15 mouse cellular contexts compared by ENCODE assay signal in genomic region chr9:57425116-57425515, GRCm38 (mm10). TPM values are rescaled to one million over a fixed set of nuclear protein-coding genes. Genes with fewer than 3 reads are reported as not detected.
DNase-seq lines count a peak whose midpoint lies in the region; ATAC-seq and TF ChIP-seq lines count a peak whose summit lies in the region.
"Had no signal": no experiment of that assay in that cellular context is flagged by ENCODE, and none has a peak within 500 bp of the region (broad histone marks: within the 10 kb centered on the region; RNA-seq: fewer than 3 reads in every experiment).

No protein-coding gene starts in this region.

- H3K27ac ChIP-seq in heart, postnatal 0 days (ENCODE audit: low read depth) = peak overlapping the region; percentile 30
- H3K27ac ChIP-seq in kidney, postnatal 0 days = peak overlapping the region; percentile 50; the same call in 1 of the 2 replicates
- H3K27ac ChIP-seq: gastrocnemius, adult 2 months; liver, embryonic 15.5 days had no signal

- 0 out of 2 replicates have a peak, but pooled peaks have one; percentile 5 for ATAC-seq in heart, postnatal 0 days (ENCODE audit: insufficient read depth, low read depth)
- ATAC-seq in kidney, postnatal 0 days (replicated peaks; ENCODE audit: low FRiP score, low read depth) = no peak
- ATAC-seq: hindbrain, embryonic 16.5 days; midbrain, embryonic 16.5 days had no signal

- H3K9ac ChIP-seq in heart, postnatal 0 days (replicated peaks; ENCODE audit: low read depth, low read length) = no peak overlapping the region
- no peak overlapping the region for H3K9ac ChIP-seq in kidney, postnatal 0 days (ENCODE audit: low read depth, low read length)
- H3K9ac ChIP-seq: liver, embryonic 15.5 days had no signal

- no peak for TF ChIP-seq CTCF in heart, postnatal 0 days (IDR thresholded peaks at IDR 0.05; ENCODE audit: low read depth)
- TF ChIP-seq CTCF in kidney, postnatal 0 days (IDR thresholded peaks at IDR 0.05; ENCODE audit: low read depth) = no peak

- peaks cover 26% of the 10 kb centered on the region for H3K4me1 ChIP-seq in heart, postnatal 0 days (ENCODE audit: control insufficient read depth, insufficient read depth)
- H3K4me1 ChIP-seq in kidney, postnatal 0 days (replicated peaks; ENCODE audit: insufficient read depth, low read length) = peaks cover 7% of the 10 kb centered on the region

- H3K36me3 ChIP-seq in heart, postnatal 0 days (replicated peaks; ENCODE audit: control insufficient read depth, insufficient read depth, low read length) = no peaks in the 10 kb centered on the region
- H3K36me3 ChIP-seq in kidney, postnatal 0 days (ENCODE audit: insufficient read depth, low read length) = no peaks in the 10 kb centered on the region
- H3K36me3 ChIP-seq: liver, embryonic 15.5 days had no signal

- H3K27me3 ChIP-seq in heart, postnatal 0 days (ENCODE audit: control insufficient read depth, insufficient read depth, low read length) = no peaks in the 10 kb centered on the region
- no peaks in the 10 kb centered on the region for H3K27me3 ChIP-seq in kidney, postnatal 0 days (ENCODE audit: insufficient read depth, low read length)
- H3K27me3 ChIP-seq: liver, embryonic 15.5 days had no signal

- intact Hi-C loops in heart, postnatal 25 days (cut with DNase I) = no loop called here

- WGBS in heart, postnatal 0 days = 65% methylated on average over 3 of the region's 3 CpGs
- 61% methylated on average over 3 of the region's 3 CpGs for WGBS in kidney, postnatal 0 days

- H3K4me3 ChIP-seq in heart, postnatal 0 days (ENCODE audit: low read depth, low read length) = no peak overlapping the region
- no peak overlapping the region for H3K4me3 ChIP-seq in kidney, postnatal 0 days (replicated peaks; ENCODE audit: low read depth, low read length)
- H3K4me3 ChIP-seq: erythroblast, embryonic 14.5 days; gastrocnemius, adult 2 months; liver, embryonic 15.5 days had no signal

- no peak overlapping the region for H3K4me2 ChIP-seq in heart, postnatal 0 days (ENCODE audit: low read depth, low read length)
- no peak overlapping the region for H3K4me2 ChIP-seq in kidney, postnatal 0 days (ENCODE audit: low read length)
- H3K4me2 ChIP-seq: liver, embryonic 15.5 days had no signal

- DNase-seq in heart, postnatal 0 days (ENCODE audit: low spot score) = peak; percentile 55
- no peak for DNase-seq in heart, postnatal 25 days (ENCODE audit: low spot score)
- DNase-seq in 416B (ENCODE audit: low read depth) (peak; percentile 95), adipocyte (ENCODE audit: low spot score) (peak; percentile 62)
- peak; percentile 59 for DNase-seq in kidney, postnatal 0 days (ENCODE audit: low spot score)
- no peak for DNase-seq in yolk sac, embryonic 10.5 days (ENCODE audit: low spot score)
- no peak for DNase-seq in left cerebral cortex, adult 9 months (ENCODE audit: low spot score in 2 of 2)
- no peak for DNase-seq in layer of hippocampus, postnatal 14 days (ENCODE audit: low spot score in 2 of 2)
- DNase-seq: gastrocnemius, adult 2 months; right cerebral cortex, postnatal 4 days; thymus, adult 2 months had no signal

- no peak for TF ChIP-seq EP300 in heart, postnatal 0 days (IDR thresholded peaks at IDR 0.05; ENCODE audit: low read depth)

- no peaks in the 10 kb centered on the region for H3K9me3 ChIP-seq in heart, postnatal 0 days (replicated peaks; ENCODE audit: control insufficient read depth, low read length)
- no peaks in the 10 kb centered on the region for H3K9me3 ChIP-seq in kidney, postnatal 0 days (replicated peaks; ENCODE audit: low read length)
- H3K9me3 ChIP-seq: liver, embryonic 15.5 days had no signal

RNA-seq across cellular contexts. Expression of gene Ppcdc, which starts 14.8 kb away (rescaled TPM):
- total RNA-seq in heart, postnatal 0 days (2014; rRNA removed; ENCODE audit: low replicate concordance) = 14.0 and 14.1 TPM in 2 replicates
- polyA plus RNA-seq in heart, postnatal 0 days (2015; fragmentation: Nextera tagmentation; extraction: Ambion mirVana) = 14.1 and 14.3 TPM in 2 replicates
- 1 to 10 TPM; 7.8 to 8.7 TPM for total RNA-seq in heart, postnatal 25 days (2021)
- 29.6 and 34.8 TPM in 2 replicates for polyA plus RNA-seq in kidney, postnatal 0 days (2015; fragmentation: Nextera tagmentation; extraction: Ambion mirVana)
- total RNA-seq in layer of hippocampus, postnatal 14 days (2021) = 10 to 100 TPM; 14.3 to 15.6 TPM

RNA-seq across cellular contexts. Expression of gene Scamp5, which starts 42.7 kb away (rescaled TPM):
- 16.1 and 19.6 TPM in 2 replicates for total RNA-seq in heart, postnatal 0 days (2014; rRNA removed; ENCODE audit: low replicate concordance)
- 7.0 TPM in 2 replicates for polyA plus RNA-seq in heart, postnatal 0 days (2015; fragmentation: Nextera tagmentation; extraction: Ambion mirVana)
- 1 to 10 TPM; 4.9 to 5.1 TPM for total RNA-seq in heart, postnatal 25 days (2021)
- polyA plus RNA-seq in kidney, postnatal 0 days (2015; fragmentation: Nextera tagmentation; extraction: Ambion mirVana) = 18.3 and 19.4 TPM in 2 replicates
- total RNA-seq in layer of hippocampus, postnatal 14 days (2021) = 100 to 1,000 TPM; 439 to 441 TPM

Comparison
In these comparisons a context has a peak if more than half of its experiments do, and no peak if none do; other contexts are left out.
1. DNase-seq: peak in heart, postnatal 0 days (single experiment), 416B (single experiment), adipocyte (single experiment) and kidney, postnatal 0 days (single experiment); none in heart, postnatal 25 days (single experiment), yolk sac, embryonic 10.5 days (single experiment), left cerebral cortex, adult 9 months (0 of 2) and layer of hippocampus, postnatal 14 days (0 of 2).
2. RNA of gene Scamp5, which starts 42.7 kb away (total RNA-seq): 439 to 441 TPM in layer of hippocampus, postnatal 14 days; 16.1 to 19.6 TPM in heart, postnatal 0 days and 4.9 to 5.1 TPM in heart, postnatal 25 days; every median in the first group is over 10 times any median in the second.